Mouse (Mus musculus) kidney, postnatal 0 days (tissue): ENCODE data around the gene Arhgef18. TPM values are rescaled to one million over a fixed set of nuclear protein-coding genes. Genes with fewer than 3 reads are reported as not detected.
A peak's percentile ranks its signal among the peaks of the same experiment; 100 is the strongest.

ENCODE experiments used
- ATAC-seq: fragments of 200-750 bp; cut with Nextera tagmentation; replicated peaks from 2 replicates; pipeline ENCODE4 v1.8.0; 2017; ENCODE audit warnings: low read depth, moderate number of reproducible peaks, moderate TSS enrichment, moderate library complexity; ENCODE audit not compliant: low FRiP score
- DNase-seq: peaks from one replicate; pipeline ENCODE4 v3.0.0-alpha.2; 2016; ENCODE audit warnings: low spot score
- H3K27ac ChIP-seq: fragments of 300-500 bp; sonication (generic); 2 replicates; pipeline ENCODE4 v1.5.1; 2014; ENCODE audit warnings: mild to moderate bottlenecking
- H3K27me3 ChIP-seq: fragments of 300-500 bp; sonication (generic); 2 replicates; pipeline ENCODE4 v1.6.1; 2014; ENCODE audit warnings: low read length, mixed read lengths; ENCODE audit not compliant: insufficient read depth
- H3K36me3 ChIP-seq: fragments of 300-500 bp; sonication (generic); 2 replicates; pipeline ENCODE4 v1.6.1; 2014; ENCODE audit warnings: low read length, mixed read lengths; ENCODE audit not compliant: insufficient read depth
- H3K4me1 ChIP-seq: fragments of 300-500 bp; sonication (generic); replicated peaks from 2 replicates; pipeline ENCODE4 v1.6.1; 2014; ENCODE audit warnings: antibody characterized with exemption, low read length, mixed read lengths; ENCODE audit not compliant: insufficient read depth
- H3K4me2 ChIP-seq: fragments of 300-500 bp; sonication (generic); 2 replicates; pipeline ENCODE4 v1.6.1; 2014; ENCODE audit warnings: mild to moderate bottlenecking, low read length, moderate library complexity, mixed read lengths
- H3K4me3 ChIP-seq: fragments of 300-500 bp; sonication (generic); replicated peaks from 2 replicates; pipeline ENCODE4 v1.5.1; 2014; ENCODE audit warnings: low read depth, low read length
- H3K9ac ChIP-seq: fragments of 300-500 bp; sonication (generic); 2 replicates; pipeline ENCODE4 v1.6.1; 2014; ENCODE audit warnings: low read depth, low read length
- H3K9me3 ChIP-seq: fragments of 300-500 bp; sonication (generic); replicated peaks from 2 replicates; pipeline ENCODE4 v1.6.1; 2016; ENCODE audit warnings: low read length, inconsistent platforms, mixed read lengths
- CTCF ChIP-seq: IDR thresholded peaks from 2 replicates; pipeline ENCODE4 v1.5.1; 2016; ENCODE audit warnings: antibody characterized with exemption, low read depth, mild to moderate bottlenecking, moderate library complexity
- WGBS: fragments of 180-500 bp; shearing (Covaris S2); extraction: QIAGEN DNeasy Blood & Tissue Kit; methylation state at CpG from one replicate; pipeline ENCODE4 v1.1.7; 2014; 5-methylcytosine and 5-hydroxymethylcytosine counted together
- polyA plus RNA-seq: library from polyadenylated mRNA; unstranded; fragments of >200 nt; fragmentation: Nextera tagmentation; extraction: Ambion mirVana; gene quantifications from 2 replicates; pipeline ENCODE4 v1.2.1, GENCODE M21; 2015

Arhgef18 gene
- polyA plus RNA-seq, 1 experiment from 2014 or later, result 9.6 TPM

GRCm38 (mm10) chr8:3480221-3480785 is 87.5 kb downstream of the Arhgef18 start:
- Histone ChIP-seq H3K4me2 (no peak overlapping the region), H3K9me3 (no peaks in the 10 kb centered on the region), H3K4me3 (no peak overlapping the region), H3K4me1 (no peaks in the 10 kb centered on the region), H3K27me3 (no peaks in the 10 kb centered on the region), H3K27ac (no peak overlapping the region), H3K9ac (no peak overlapping the region), H3K36me3 (no peaks in the 10 kb centered on the region)
- WGBS, result 44% methylated on average over 4 of the region's 4 CpGs
- DNase-seq, result peak; percentile 60
- no peak for TF ChIP-seq CTCF
- ATAC-seq, result no peak

- ATAC-seq, result no peak
- Histone ChIP-seq H3K9ac (no peak overlapping the region), H3K27me3 (no peaks in the 10 kb centered on the region), H3K9me3 (no peaks in the 10 kb centered on the region), H3K4me3 (no peak overlapping the region), H3K4me1 (no peaks in the 10 kb centered on the region), H3K27ac (no peak overlapping the region), H3K36me3 (no peaks in the 10 kb centered on the region), H3K4me2 (no peak overlapping the region)
- no peak for TF ChIP-seq CTCF
- WGBS, result 68% methylated on average over 5 of the region's 5 CpGs
- DNase-seq, result peak; percentile 18
Observed at GRCm38 (mm10) chr8:3481605-3482004, 88.8 kb downstream of the Arhgef18 start.

GRCm38 (mm10) chr8:3482240-3482740 is 89.5 kb downstream of the Arhgef18 start:
- TF ChIP-seq CTCF, result no peak
- Histone ChIP-seq H3K36me3 (no peaks in the 10 kb centered on the region), H3K9me3 (no peaks in the 10 kb centered on the region), H3K27me3 (no peaks in the 10 kb centered on the region), H3K4me1 (no peaks in the 10 kb centered on the region), H3K4me3 (no peak overlapping the region), H3K4me2 (no peak overlapping the region), H3K27ac (no peak overlapping the region), H3K9ac (no peak overlapping the region)
- WGBS, result 90% methylated on average over 22 of the region's 22 CpGs
- DNase-seq, result no peak
- no peak for ATAC-seq

- Histone ChIP-seq H3K36me3 (no peaks in the 10 kb centered on the region), H3K27me3 (no peaks in the 10 kb centered on the region), H3K9ac (no peak overlapping the region), H3K4me2 (no peak overlapping the region), H3K27ac (no peak overlapping the region), H3K4me1 (no peaks in the 10 kb centered on the region), H3K9me3 (no peaks in the 10 kb centered on the region), H3K4me3 (no peak overlapping the region)
- ATAC-seq, result no peak
- 73% methylated on average over 7 of the region's 7 CpGs for WGBS
- TF ChIP-seq CTCF, result no peak
- no peak for DNase-seq
Observed at GRCm38 (mm10) chr8:3483546-3483945, 90.7 kb downstream of the Arhgef18 start.

- Histone ChIP-seq H3K4me1 (no peaks in the 10 kb centered on the region), H3K36me3 (no peaks in the 10 kb centered on the region), H3K9me3 (no peaks in the 10 kb centered on the region), H3K4me2 (no peak overlapping the region), H3K9ac (no peak overlapping the region), H3K4me3 (no peak overlapping the region), H3K27me3 (no peaks in the 10 kb centered on the region), H3K27ac (no peak overlapping the region)
- DNase-seq, result no peak
- 0 out of 2 replicates have a peak, but pooled peaks have one; percentile 43 for ATAC-seq
- TF ChIP-seq CTCF, result no peak
- 30% methylated on average over 5 of the region's 5 CpGs for WGBS
Observed at GRCm38 (mm10) chr8:3485192-3485591, 92.4 kb downstream of the Arhgef18 start.

GRCm38 (mm10) chr8:3492901-3493844 is 100.4 kb downstream of the Arhgef18 start, which contains the start of gene Zfp358:
Gene Zfp358 (plus strand): TSS chr8:3493138.
- no peak for TF ChIP-seq CTCF
- DNase-seq, result peak; percentile 88
- under 1% methylated on average over 59 of the region's 64 CpGs for WGBS
- Histone ChIP-seq H3K4me2 (peak within 1 kb of the TSS; percentile 58), H3K4me3 (peak within 1 kb of the TSS; percentile 96), H3K27ac (peak within 1 kb of the TSS; percentile 85), H3K9me3 (no peaks in the 10 kb centered on the region), H3K9ac (peak within 1 kb of the TSS; percentile 99), H3K27me3 (no peaks in the 10 kb centered on the region), H3K36me3 (peaks cover 18% of the 10 kb centered on the region), H3K4me1 (peaks cover 5% of the 10 kb centered on the region; the same call in 1 of the 2 replicates)
- peak; percentile 86 for ATAC-seq
